Mouse (Mus musculus) G1E (cell line): ENCODE measurements around the gene L3mbtl4.

Experiments used
- CTCF ChIP-seq: IDR thresholded peaks from 2 replicates; pipeline ENCODE4 v1.5.1; 2012; ENCODE audit warnings: low read depth, low read length, inconsistent platforms, mixed read lengths
- GATA1 ChIP-seq: IDR thresholded peaks from 2 replicates; pipeline ENCODE4 v1.6.1; 2012; ENCODE audit warnings: borderline replicate concordance, low read length, inconsistent platforms, mixed read lengths
- TAL1 ChIP-seq: conservative IDR thresholded peaks from 2 replicates; pipeline ENCODE4 v1.6.1; 2012; ENCODE audit warnings: low read depth, low read length, inconsistent platforms, mixed read lengths

DNA sequence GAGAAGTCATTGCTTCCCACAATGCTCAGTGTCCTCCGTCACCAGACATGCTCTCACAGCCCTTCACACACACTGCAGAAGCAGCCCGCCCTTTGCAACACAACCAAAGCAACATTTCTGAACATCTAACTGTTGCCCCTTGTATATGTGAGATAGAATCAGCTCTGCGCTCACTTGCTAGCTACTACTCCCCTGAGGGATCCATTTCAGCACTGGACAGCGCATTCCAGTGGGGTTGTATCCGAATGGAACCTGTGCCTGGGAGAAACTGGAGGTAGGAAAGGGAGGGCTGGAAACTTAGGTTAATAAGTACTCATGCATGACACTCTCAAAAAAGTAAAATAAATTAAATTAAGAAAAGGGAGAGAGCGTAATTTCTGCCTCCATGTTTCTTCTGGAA lies 334.1 kb downstream of the L3mbtl4 start:
- TF ChIP-seq GATA1 (no peak), CTCF (no peak), TAL1 (no peak)
